Mouse (Mus musculus) bone marrow, adult 2 months (tissue): ENCODE results near the gene Jarid2.

Experiments used
- CTCF ChIP-seq: fragments of 200-500 bp; IDR thresholded peaks from 2 replicates; pipeline ENCODE4 v1.5.1; 2011; ENCODE audit warnings: low read length, control low read depth; ENCODE audit not compliant: control insufficient read depth, insufficient read depth
- POLR2A ChIP-seq: fragments of 200-500 bp; IDR thresholded peaks from 2 replicates; pipeline ENCODE4 v1.6.1; 2011; ENCODE audit warnings: low read depth, mild to moderate bottlenecking, control low read depth, low read length, borderline replicate concordance; ENCODE audit not compliant: control insufficient read depth

DNA sequence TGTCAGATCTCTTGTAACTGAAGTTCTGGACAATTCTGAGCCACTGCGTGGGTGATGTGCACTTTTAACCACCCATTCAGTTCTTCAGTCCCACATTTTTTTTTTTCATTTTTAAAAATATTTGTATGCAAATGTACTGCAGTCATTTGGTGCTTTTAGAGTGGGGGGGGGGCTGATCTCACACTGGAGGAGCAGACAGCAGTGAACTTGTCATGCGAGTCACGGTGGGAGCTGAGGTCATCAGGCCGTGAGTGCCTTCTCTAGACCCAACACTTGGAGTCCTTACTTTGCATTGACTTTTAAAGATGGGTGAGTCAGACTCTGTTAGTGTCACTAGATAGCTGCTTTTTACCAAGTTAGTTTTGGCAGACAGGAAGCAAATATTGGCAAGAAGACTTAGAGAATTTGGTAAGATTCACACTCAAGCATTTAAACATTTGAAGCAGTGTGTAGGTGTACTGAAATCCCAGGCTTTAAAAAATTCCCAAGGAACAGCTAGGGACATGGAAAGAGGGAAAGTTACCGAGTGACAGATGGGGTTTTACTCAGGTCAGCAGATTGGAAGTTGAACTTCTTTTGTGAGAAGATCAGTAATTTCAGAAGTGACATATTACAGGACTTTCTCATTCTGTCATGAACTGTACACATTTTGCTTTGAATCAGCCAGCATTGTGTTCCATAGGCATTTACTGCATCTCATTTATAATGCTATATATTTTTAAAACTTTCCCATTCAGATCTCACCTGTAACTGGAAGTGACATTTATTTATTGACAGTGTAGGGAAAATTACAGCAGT lies 41.7 kb downstream of the Jarid2 start:
- TF ChIP-seq CTCF (no peak), POLR2A (no peak)
